Mouse (Mus musculus): ENCODE data around the gene Gm49358. TPM values are rescaled to one million over a fixed set of nuclear protein-coding genes. Genes with fewer than 3 reads are reported as not detected.

The Gm49358 gene
- polyA plus RNA-seq, 1 experiment from 2014 or later = not detected

GRCm38 (mm10) chr10:86824871-86825270 lies 61.1 kb downstream of the Gm49358 start:
- Histone ChIP-seq H3K27ac (replicated peaks) (no peak overlapping the region), H3K9me3 (replicated peaks) (peaks cover 6% of the 10 kb centered on the region; the same call in 1 of the 2 replicates), H3K36me3 (peaks cover 11% of the 10 kb centered on the region; the same call in 1 of the 2 replicates), H3K4me3 (no peak overlapping the region), H3K27me3 (ENCODE audit: low read depth, poor library complexity, severe bottlenecking) (peaks cover 4% of the 10 kb centered on the region; the same call in 1 of the 2 replicates), H3K4me1 (peaks cover 7% of the 10 kb centered on the region)
- whole genome bisulfite sequencing = 84% methylated on average over 14 of the region's 14 CpGs
- DNase-seq (ENCODE audit: low spot score) = no peak

- Histone ChIP-seq H3K27ac (replicated peaks) (no peak overlapping the region), H3K27me3 (ENCODE audit: low read depth, poor library complexity, severe bottlenecking) (peaks cover 4% of the 10 kb centered on the region; the same call in 1 of the 2 replicates), H3K4me3 (no peak overlapping the region), H3K9me3 (replicated peaks) (peaks cover 6% of the 10 kb centered on the region; the same call in 1 of the 2 replicates), H3K4me1 (no peaks in the 10 kb centered on the region), H3K36me3 (peaks cover 9% of the 10 kb centered on the region; the same call in 1 of the 2 replicates)
- 93% methylated on average over 10 of the region's 10 CpGs for WGBS
- DNase-seq (ENCODE audit: low spot score) = no peak
Measured at GRCm38 (mm10) chr10:86825871-86826522, 62.2 kb downstream of the Gm49358 start.

DNA sequence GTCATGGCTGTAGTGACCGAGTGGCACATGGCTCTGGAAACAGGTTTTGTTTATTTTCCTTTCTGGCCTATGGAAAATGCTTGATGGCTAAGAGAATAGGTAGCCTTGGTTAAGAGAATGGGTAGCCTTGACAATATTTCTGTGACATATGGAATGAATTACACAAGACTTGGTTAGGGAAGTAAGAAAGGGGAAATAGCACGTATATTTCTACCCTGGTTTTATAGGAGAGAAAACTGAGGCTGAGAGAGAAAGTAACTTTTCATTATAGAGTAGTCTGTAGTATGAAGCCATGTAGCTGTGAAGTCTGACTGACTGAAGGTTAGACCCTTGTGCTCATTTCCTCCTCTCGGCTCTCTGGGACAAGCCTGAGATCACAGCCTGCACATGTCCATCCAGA lies 63.2 kb downstream of the Gm49358 start:
- no peak overlapping the region for H3K4me3 ChIP-seq
- no peak for DNase-seq (ENCODE audit: low spot score)
- 0 out of 2 replicates have a peak, but pooled peaks cover 8% of the 10 kb centered on the region for H3K36me3 ChIP-seq
- 76% methylated on average over 3 of the region's 3 CpGs for WGBS
- peaks cover 6% of the 10 kb centered on the region; the same call in 1 of the 2 replicates for H3K9me3 ChIP-seq (replicated peaks)
- no peak overlapping the region for H3K27ac ChIP-seq (replicated peaks)
- H3K27me3 ChIP-seq (ENCODE audit: low read depth, poor library complexity, severe bottlenecking) = no peaks in the 10 kb centered on the region
- no peaks in the 10 kb centered on the region for H3K4me1 ChIP-seq

GRCm38 (mm10) chr10:86828221-86829135 lies 64.7 kb downstream of the Gm49358 start:
- Histone ChIP-seq H3K4me3 (no peak overlapping the region), H3K4me1 (no peaks in the 10 kb centered on the region), H3K36me3 (0 out of 2 replicates have a peak, but pooled peaks cover 8% of the 10 kb centered on the region), H3K9me3 (replicated peaks) (peaks cover 6% of the 10 kb centered on the region; the same call in 1 of the 2 replicates), H3K27me3 (ENCODE audit: low read depth, poor library complexity, severe bottlenecking) (no peaks in the 10 kb centered on the region), H3K27ac (replicated peaks) (no peak overlapping the region)
- WGBS = 83% methylated on average over 15 of the region's 15 CpGs
- no peak for DNase-seq (ENCODE audit: low spot score)

DNA sequence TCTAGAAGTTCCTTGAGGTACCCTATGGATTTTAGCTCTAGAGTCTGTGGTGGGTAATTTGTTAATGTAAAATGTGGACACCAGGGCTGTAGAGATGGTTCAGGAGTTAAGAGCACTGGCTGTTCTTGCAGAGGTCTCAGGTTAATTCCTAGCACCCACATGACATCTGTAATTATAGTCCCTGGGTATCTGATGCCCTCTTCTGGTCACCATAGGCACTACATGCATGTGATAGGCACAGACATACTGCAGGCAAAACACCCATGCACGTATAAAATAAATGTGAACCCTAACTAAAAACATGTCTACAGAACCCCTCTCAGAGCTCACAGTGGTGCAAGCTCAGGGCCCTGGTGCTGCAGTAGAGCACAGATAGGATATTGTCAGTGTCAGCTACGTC lies 65.7 kb downstream of the Gm49358 start:
- no peak for DNase-seq (ENCODE audit: low spot score)
- no peaks in the 10 kb centered on the region for H3K4me1 ChIP-seq

DNA sequence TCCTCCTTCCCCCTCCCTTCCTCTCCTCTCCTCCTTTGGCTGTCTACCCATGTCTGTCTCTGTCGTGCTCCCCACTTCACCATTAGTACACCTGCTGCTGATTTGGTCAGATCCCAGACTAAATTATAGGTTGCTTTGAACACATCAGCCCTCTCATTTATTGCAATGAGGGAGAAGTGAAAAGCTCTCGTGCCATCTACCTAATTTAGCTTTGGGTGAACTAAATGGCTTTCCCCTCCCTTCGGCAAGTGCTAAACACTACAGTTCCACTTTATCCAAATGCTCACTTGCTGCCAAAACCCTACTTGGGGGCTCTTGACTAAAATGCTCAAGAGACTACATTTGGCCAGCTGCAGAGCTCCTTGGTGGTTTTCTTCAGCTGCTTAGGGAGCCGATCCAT lies 73.0 kb downstream of the Gm49358 start:
- Histone ChIP-seq H3K36me3 (no peaks in the 10 kb centered on the region), H3K27me3 (ENCODE audit: low read depth, poor library complexity, severe bottlenecking) (peaks cover 6% of the 10 kb centered on the region; the same call in 1 of the 2 replicates), H3K27ac (replicated peaks) (no peak overlapping the region), H3K4me1 (no peaks in the 10 kb centered on the region), H3K4me3 (no peak overlapping the region), H3K9me3 (replicated peaks) (no peaks in the 10 kb centered on the region)
- 91% methylated on average over 4 of the region's 4 CpGs for WGBS
- DNase-seq (ENCODE audit: low spot score) = no peak

More for the DNA sequence above, 65.7 kb downstream of the Gm49358 start:
- 93% methylated on average over 2 of the region's 2 CpGs for WGBS
- Histone ChIP-seq H3K27ac (replicated peaks) (no peak overlapping the region), H3K4me3 (no peak overlapping the region), H3K36me3 (0 out of 2 replicates have a peak, but pooled peaks cover 8% of the 10 kb centered on the region), H3K9me3 (replicated peaks) (peaks cover 6% of the 10 kb centered on the region; the same call in 1 of the 2 replicates), H3K27me3 (ENCODE audit: low read depth, poor library complexity, severe bottlenecking) (no peaks in the 10 kb centered on the region)

GRCm38 (mm10) chr10:86838827-86839226 lies 75.1 kb downstream of the Gm49358 start:
- H3K27ac ChIP-seq (replicated peaks) = no peak overlapping the region
- no peak overlapping the region for H3K4me3 ChIP-seq
- H3K9me3 ChIP-seq (replicated peaks) = no peaks in the 10 kb centered on the region
- DNase-seq (ENCODE audit: low spot score) = no peak
- peaks cover 16% of the 10 kb centered on the region; the same call in 1 of the 2 replicates for H3K27me3 ChIP-seq (ENCODE audit: low read depth, poor library complexity, severe bottlenecking)
- H3K4me1 ChIP-seq = no peaks in the 10 kb centered on the region
- H3K36me3 ChIP-seq = no peaks in the 10 kb centered on the region
- WGBS = 93% methylated on average over 6 of the region's 6 CpGs

DNA sequence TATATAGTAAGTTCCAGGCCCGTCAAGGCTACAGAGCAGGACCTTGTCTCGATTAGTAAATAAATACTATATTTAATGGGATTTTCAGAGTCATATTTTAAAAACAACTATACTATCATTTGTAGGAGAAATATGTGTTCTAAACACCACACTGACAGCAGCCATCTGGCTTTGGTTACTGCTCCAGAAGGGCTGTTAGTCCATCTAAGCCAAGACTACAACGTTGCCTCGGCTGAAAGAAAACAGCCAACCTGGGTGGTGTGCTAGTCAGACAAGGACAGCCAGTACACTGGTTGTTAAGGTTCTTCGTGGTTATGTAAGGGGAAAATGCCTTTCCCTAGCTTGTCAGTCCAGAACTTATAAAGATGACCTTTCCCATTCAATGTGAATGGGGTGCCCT lies 78.9 kb downstream of the Gm49358 start:
- DNase-seq (ENCODE audit: low spot score) = no peak
- 89% methylated on average over 5 of the region's 5 CpGs for WGBS
- H3K27me3 ChIP-seq (ENCODE audit: low read depth, poor library complexity, severe bottlenecking) = peaks cover 29% of the 10 kb centered on the region; the same call in 1 of the 2 replicates

DNA sequence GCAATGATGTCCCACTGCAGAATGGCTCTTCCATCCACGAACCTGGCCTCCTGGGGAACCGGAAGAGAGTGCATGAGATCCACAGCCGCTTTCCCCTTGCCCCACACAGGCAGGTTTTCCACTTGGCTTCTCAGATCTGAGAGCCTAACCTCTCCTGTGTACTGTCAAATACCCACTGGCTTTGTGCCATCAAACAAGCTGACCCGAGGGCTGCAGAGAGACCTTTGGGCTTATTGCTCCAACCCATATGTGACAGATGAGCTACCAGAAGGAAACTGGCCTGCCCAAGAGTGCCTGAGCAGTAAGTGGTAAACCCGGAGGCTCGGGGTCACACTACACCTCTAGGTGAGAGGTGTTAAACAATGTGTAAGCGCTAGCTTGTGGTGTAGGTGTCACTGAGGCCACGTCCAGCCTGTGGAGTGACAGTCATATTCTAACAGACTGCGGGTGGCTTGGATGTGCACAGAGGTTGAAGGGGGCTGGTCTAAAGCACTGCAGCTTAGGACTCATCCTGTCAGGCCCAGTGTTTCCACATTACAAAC lies 83.2 kb downstream of the Gm49358 start:
- H3K9me3 ChIP-seq (replicated peaks) = no peaks in the 10 kb centered on the region
- WGBS = 88% methylated on average over 9 of the region's 9 CpGs
- H3K27me3 ChIP-seq (ENCODE audit: low read depth, poor library complexity, severe bottlenecking) = peaks cover 54% of the 10 kb centered on the region

More for the DNA sequence above, 78.9 kb downstream of the Gm49358 start:
- Histone ChIP-seq H3K9me3 (replicated peaks) (no peaks in the 10 kb centered on the region), H3K4me1 (no peaks in the 10 kb centered on the region), H3K36me3 (no peaks in the 10 kb centered on the region), H3K27ac (replicated peaks) (no peak overlapping the region), H3K4me3 (no peak overlapping the region)

GRCm38 (mm10) chr10:86849087-86849486 lies 85.3 kb downstream of the Gm49358 start:
- H3K4me1 ChIP-seq = no peaks in the 10 kb centered on the region
- no peak overlapping the region for H3K4me3 ChIP-seq
- peaks cover 49% of the 10 kb centered on the region for H3K27me3 ChIP-seq (ENCODE audit: low read depth, poor library complexity, severe bottlenecking)
- H3K9me3 ChIP-seq (replicated peaks) = no peaks in the 10 kb centered on the region
- no peak overlapping the region for H3K27ac ChIP-seq (replicated peaks)
- WGBS = 89% methylated on average over 4 of the region's 4 CpGs
- no peak for DNase-seq (ENCODE audit: low spot score)
- H3K36me3 ChIP-seq = no peaks in the 10 kb centered on the region

More for the DNA sequence above, 83.2 kb downstream of the Gm49358 start:
- H3K4me3 ChIP-seq = no peak overlapping the region
- H3K27ac ChIP-seq (replicated peaks) = no peak overlapping the region
- DNase-seq (ENCODE audit: low spot score) = no peak
- no peaks in the 10 kb centered on the region for H3K36me3 ChIP-seq
- no peaks in the 10 kb centered on the region for H3K4me1 ChIP-seq

DNA sequence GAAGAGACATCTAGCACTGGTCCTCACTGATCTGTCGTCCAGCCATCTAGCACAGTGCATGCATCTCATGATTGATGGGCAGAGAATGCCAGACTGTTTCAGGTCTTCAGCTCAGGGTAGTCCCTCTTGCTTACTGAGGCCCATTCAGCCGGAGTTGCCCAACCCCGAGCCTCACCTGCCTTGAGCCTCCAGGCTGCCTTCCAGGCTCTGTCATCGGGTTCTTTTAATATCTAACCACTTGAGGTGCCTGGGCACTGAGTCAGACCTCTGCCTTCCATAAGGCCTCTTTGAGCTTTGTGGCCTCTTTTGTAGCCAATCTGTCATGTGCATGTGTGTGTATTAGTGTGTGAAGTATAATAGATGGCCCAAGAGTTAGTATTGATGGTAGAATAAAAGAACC lies 85.7 kb downstream of the Gm49358 start:
- H3K36me3 ChIP-seq = no peaks in the 10 kb centered on the region
- no peak overlapping the region for H3K4me3 ChIP-seq
- H3K4me1 ChIP-seq = no peaks in the 10 kb centered on the region
- DNase-seq (ENCODE audit: low spot score) = no peak
- H3K27me3 ChIP-seq (ENCODE audit: low read depth, poor library complexity, severe bottlenecking) = peaks cover 49% of the 10 kb centered on the region
- WGBS = 80% methylated on average over 4 of the region's 4 CpGs
- no peaks in the 10 kb centered on the region for H3K9me3 ChIP-seq (replicated peaks)
- H3K27ac ChIP-seq (replicated peaks) = no peak overlapping the region

GRCm38 (mm10) chr10:86852160-86852559 lies 88.4 kb downstream of the Gm49358 start:
- DNase-seq (ENCODE audit: low spot score) = no peak
- Histone ChIP-seq H3K9me3 (replicated peaks) (no peaks in the 10 kb centered on the region), H3K4me1 (no peaks in the 10 kb centered on the region), H3K27ac (replicated peaks) (no peak overlapping the region), H3K4me3 (no peak overlapping the region), H3K27me3 (ENCODE audit: low read depth, poor library complexity, severe bottlenecking) (peaks cover 41% of the 10 kb centered on the region), H3K36me3 (no peaks in the 10 kb centered on the region)
- WGBS = 85% methylated on average over 6 of the region's 6 CpGs

Measured in midbrain, embryonic 10.5 days (tissue).